Mouse (Mus musculus): ENCODE data around the gene D930007J09Rik. TPM values are rescaled to one million over a fixed set of nuclear protein-coding genes. Genes with fewer than 3 reads are reported as not detected.

Gene D930007J09Rik
- polyA plus RNA-seq, 1 experiment from 2014 or later: not detected

DNA sequence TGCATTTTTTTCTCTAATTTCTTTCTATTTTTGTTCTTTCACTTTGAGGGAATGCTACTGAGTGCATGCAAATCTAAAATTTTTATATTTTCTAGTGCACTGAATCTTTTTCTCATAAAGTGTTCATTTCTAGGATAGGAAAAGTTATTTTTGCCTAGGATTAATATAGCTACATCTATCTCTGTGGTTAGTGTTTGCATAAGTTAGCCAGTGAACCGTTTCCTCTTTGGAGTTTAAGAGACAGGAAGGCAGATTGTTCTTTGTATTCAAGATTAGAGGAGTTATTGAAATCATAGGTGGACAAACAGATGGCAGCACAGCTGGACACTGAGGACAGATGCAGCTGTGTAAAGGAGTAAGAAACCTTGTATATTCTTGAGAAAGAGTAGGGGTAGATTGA, 36.7 kb upstream of the D930007J09Rik start:
- Histone ChIP-seq H3K36me3 (ENCODE audit: control insufficient read depth, insufficient read depth, low read length) (no peaks in the 10 kb centered on the region), H3K27ac (replicated peaks; ENCODE audit: low read depth, low read length) (no peak overlapping the region), H3K27me3 (ENCODE audit: control insufficient read depth, insufficient read depth, low read length) (no peaks in the 10 kb centered on the region), H3K4me2 (ENCODE audit: low read depth, severe bottlenecking) (no peak overlapping the region), H3K4me1 (ENCODE audit: control insufficient read depth, insufficient read depth, low read length) (no peaks in the 10 kb centered on the region), H3K9ac (ENCODE audit: low read length) (no peak overlapping the region), H3K4me3 (ENCODE audit: low read depth, low read length) (no peak overlapping the region), H3K9me3 (ENCODE audit: control insufficient read depth, low read length) (no peaks in the 10 kb centered on the region)
- ATAC-seq (ENCODE audit: insufficient number of reproducible peaks, low FRiP score, low TSS enrichment, low read depth) (no peak), DNase-seq (ENCODE audit: low spot score) (no peak)
- 72% methylated on average over 1 of the region's 1 CpGs for WGBS

DNA sequence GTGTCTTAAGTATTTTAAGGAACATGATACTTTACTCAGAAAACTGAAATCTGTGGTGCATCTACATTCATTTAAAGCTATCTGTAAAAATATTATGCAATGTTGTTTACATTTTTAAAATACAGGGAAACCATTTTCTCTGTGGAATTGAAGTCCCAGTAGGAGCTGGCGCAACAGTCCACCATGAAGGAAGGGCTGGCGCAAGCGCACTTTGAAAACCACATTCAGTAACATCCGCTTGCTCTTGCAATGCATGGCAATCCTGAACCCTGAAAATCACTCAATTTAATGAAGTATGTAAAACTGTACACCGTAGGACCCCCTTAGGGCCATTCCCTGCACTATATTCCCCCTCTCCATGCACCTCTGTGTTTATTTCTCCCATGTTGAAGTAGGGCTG, 31.9 kb upstream of the D930007J09Rik start:
- Histone ChIP-seq H3K27me3 (ENCODE audit: control insufficient read depth, insufficient read depth, low read length) (no peaks in the 10 kb centered on the region), H3K36me3 (ENCODE audit: control insufficient read depth, insufficient read depth, low read length) (no peaks in the 10 kb centered on the region), H3K4me3 (ENCODE audit: low read depth, low read length) (no peak overlapping the region), H3K27ac (replicated peaks; ENCODE audit: low read depth, low read length) (no peak overlapping the region), H3K9ac (ENCODE audit: low read length) (no peak overlapping the region), H3K4me1 (ENCODE audit: control insufficient read depth, insufficient read depth, low read length) (no peaks in the 10 kb centered on the region), H3K9me3 (ENCODE audit: control insufficient read depth, low read length) (no peaks in the 10 kb centered on the region), H3K4me2 (ENCODE audit: low read depth, severe bottlenecking) (no peak overlapping the region)
- WGBS: 93% methylated on average over 5 of the region's 5 CpGs
- ATAC-seq (ENCODE audit: insufficient number of reproducible peaks, low FRiP score, low TSS enrichment, low read depth) (no peak), DNase-seq (ENCODE audit: low spot score) (no peak)

DNA sequence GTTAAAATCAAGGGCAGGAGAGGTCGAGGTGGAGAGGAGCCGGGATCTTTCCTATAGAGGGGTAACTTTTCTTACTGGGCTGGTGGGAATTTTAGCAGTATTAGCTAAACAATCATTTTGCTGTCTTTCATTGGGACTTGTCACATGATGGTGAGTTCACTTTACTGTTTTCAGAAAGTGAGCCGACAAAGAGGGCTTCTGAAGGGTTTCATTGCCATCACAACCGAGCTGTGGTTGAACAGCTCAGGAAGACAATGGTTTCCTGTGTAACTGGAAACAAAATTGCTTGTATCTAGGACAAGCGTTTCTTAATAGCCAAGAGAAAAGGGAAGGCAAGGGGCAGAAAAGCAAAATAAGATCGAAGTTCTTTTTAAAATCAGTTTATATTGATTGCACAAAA, 30.6 kb upstream of the D930007J09Rik start:
- Histone ChIP-seq H3K4me2 (ENCODE audit: low read depth, severe bottlenecking) (no peak overlapping the region), H3K36me3 (ENCODE audit: control insufficient read depth, insufficient read depth, low read length) (no peaks in the 10 kb centered on the region), H3K4me3 (ENCODE audit: low read depth, low read length) (no peak overlapping the region), H3K27me3 (ENCODE audit: control insufficient read depth, insufficient read depth, low read length) (no peaks in the 10 kb centered on the region), H3K27ac (replicated peaks; ENCODE audit: low read depth, low read length) (no peak overlapping the region), H3K9ac (ENCODE audit: low read length) (no peak overlapping the region), H3K4me1 (ENCODE audit: control insufficient read depth, insufficient read depth, low read length) (no peaks in the 10 kb centered on the region), H3K9me3 (ENCODE audit: control insufficient read depth, low read length) (no peaks in the 10 kb centered on the region)
- ATAC-seq (ENCODE audit: insufficient number of reproducible peaks, low FRiP score, low TSS enrichment, low read depth) (no peak), DNase-seq (ENCODE audit: low spot score) (no peak)
- 82% methylated on average over 6 of the region's 6 CpGs for WGBS

DNA sequence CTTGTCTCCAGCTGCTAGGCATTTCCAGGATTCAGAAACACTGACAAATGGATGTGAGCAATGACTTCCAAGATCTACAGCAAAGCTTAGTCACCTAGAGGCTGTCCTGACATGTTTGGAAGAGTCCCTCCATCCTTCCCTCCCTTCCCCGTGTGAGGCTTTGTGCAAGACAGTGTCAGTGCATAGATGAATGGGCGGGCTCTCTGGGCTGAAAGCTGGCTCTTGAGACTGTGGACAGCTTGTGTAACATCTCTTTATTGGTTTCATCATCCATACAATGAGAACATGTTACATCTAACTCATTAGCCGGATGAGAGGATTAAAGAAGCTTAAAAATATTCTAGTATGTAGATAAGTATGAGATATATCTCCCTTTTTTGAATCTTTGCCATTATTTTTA, 30.1 kb upstream of the D930007J09Rik start:
- DNase-seq (ENCODE audit: low spot score) (no peak), ATAC-seq (ENCODE audit: insufficient number of reproducible peaks, low FRiP score, low TSS enrichment, low read depth) (no peak)
- H3K27me3 ChIP-seq (ENCODE audit: control insufficient read depth, insufficient read depth, low read length): no peaks in the 10 kb centered on the region
- 71% methylated on average over 3 of the region's 3 CpGs for WGBS
- H3K4me3 ChIP-seq (ENCODE audit: low read depth, low read length): no peak overlapping the region
- H3K27ac ChIP-seq (replicated peaks; ENCODE audit: low read depth, low read length): no peak overlapping the region
- no peaks in the 10 kb centered on the region for H3K4me1 ChIP-seq (ENCODE audit: control insufficient read depth, insufficient read depth, low read length)
- no peaks in the 10 kb centered on the region for H3K36me3 ChIP-seq (ENCODE audit: control insufficient read depth, insufficient read depth, low read length)
- no peak overlapping the region for H3K4me2 ChIP-seq (ENCODE audit: low read depth, severe bottlenecking)
- H3K9me3 ChIP-seq (ENCODE audit: control insufficient read depth, low read length): no peaks in the 10 kb centered on the region
- H3K9ac ChIP-seq (ENCODE audit: low read length): no peak overlapping the region

DNA sequence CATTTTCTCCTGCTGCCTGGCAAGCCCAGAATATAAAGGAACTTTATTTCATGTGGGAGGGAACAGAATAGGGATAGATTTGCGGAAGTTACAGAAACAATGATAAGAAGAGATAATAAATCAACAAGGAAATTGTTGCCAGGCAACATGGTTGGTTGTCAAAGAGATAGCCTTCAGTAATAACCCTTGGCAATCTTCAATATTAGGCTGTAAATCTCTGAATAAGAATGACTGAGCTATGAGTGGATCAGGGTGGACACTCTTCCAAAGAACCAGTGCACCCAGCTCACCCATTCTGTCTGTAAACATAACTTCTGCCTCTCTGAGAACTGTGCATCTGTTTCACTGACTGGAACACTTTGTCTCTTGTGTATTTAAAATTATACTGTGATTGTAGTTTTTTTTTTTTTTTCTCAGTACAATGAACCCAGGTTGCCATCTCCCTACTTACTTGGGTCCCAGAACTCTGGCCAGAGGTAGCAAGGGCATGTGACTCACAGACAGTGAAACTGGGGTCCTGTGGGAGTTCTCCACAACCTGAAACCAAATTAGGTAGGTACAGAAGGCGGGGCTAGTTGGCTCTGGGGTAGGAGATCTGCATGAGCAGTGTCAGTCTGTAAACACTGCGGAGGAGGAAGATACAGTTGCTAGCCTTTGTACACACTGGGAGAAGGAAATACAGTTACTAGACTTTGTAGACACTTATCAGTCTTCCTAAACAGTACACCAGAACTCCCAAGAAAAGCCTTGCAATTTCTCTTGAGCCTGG, 29.0 kb upstream of the D930007J09Rik start:
- DNase-seq (ENCODE audit: low spot score) (no peak), ATAC-seq (ENCODE audit: insufficient number of reproducible peaks, low FRiP score, low TSS enrichment, low read depth) (no peak)
- Histone ChIP-seq H3K27me3 (ENCODE audit: control insufficient read depth, insufficient read depth, low read length) (no peaks in the 10 kb centered on the region), H3K4me3 (ENCODE audit: low read depth, low read length) (no peak overlapping the region), H3K36me3 (ENCODE audit: control insufficient read depth, insufficient read depth, low read length) (no peaks in the 10 kb centered on the region), H3K4me2 (ENCODE audit: low read depth, severe bottlenecking) (no peak overlapping the region), H3K9ac (ENCODE audit: low read length) (no peak overlapping the region), H3K27ac (replicated peaks; ENCODE audit: low read depth, low read length) (no peak overlapping the region), H3K4me1 (ENCODE audit: control insufficient read depth, insufficient read depth, low read length) (no peaks in the 10 kb centered on the region), H3K9me3 (ENCODE audit: control insufficient read depth, low read length) (no peaks in the 10 kb centered on the region)
- 83% methylated on average over 3 of the region's 3 CpGs for WGBS

DNA sequence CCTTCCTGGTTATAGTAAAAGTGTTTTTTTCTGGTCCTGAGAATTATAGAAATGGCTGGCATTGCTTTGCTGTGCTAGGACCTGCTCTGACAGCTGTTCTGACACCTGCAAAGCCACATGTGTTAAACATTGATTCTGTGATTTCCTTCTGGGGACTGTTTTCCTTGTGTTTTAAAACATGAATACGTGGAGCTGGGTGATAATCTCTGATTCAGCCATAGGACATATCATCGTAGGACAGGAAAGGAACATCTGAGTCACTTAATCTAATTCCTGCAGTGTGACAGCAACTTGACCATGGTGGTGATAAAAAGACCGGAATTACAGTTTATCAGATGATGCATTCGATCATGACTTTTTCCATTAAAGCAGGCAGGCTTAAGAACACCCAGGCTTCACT, 26.2 kb upstream of the D930007J09Rik start:
- no peak overlapping the region for H3K4me3 ChIP-seq (ENCODE audit: low read depth, low read length)
- no peak overlapping the region for H3K9ac ChIP-seq (ENCODE audit: low read length)
- no peak overlapping the region for H3K4me2 ChIP-seq (ENCODE audit: low read depth, severe bottlenecking)
- H3K9me3 ChIP-seq (ENCODE audit: control insufficient read depth, low read length): no peaks in the 10 kb centered on the region
- no peaks in the 10 kb centered on the region for H3K4me1 ChIP-seq (ENCODE audit: control insufficient read depth, insufficient read depth, low read length)
- H3K27ac ChIP-seq (replicated peaks; ENCODE audit: low read depth, low read length): no peak overlapping the region
- no peaks in the 10 kb centered on the region for H3K27me3 ChIP-seq (ENCODE audit: control insufficient read depth, insufficient read depth, low read length)
- DNase-seq (ENCODE audit: low spot score) (no peak), ATAC-seq (ENCODE audit: insufficient number of reproducible peaks, low FRiP score, low TSS enrichment, low read depth) (no peak)
- 85% methylated on average over 4 of the region's 4 CpGs for WGBS
- no peaks in the 10 kb centered on the region for H3K36me3 ChIP-seq (ENCODE audit: control insufficient read depth, insufficient read depth, low read length)

DNA sequence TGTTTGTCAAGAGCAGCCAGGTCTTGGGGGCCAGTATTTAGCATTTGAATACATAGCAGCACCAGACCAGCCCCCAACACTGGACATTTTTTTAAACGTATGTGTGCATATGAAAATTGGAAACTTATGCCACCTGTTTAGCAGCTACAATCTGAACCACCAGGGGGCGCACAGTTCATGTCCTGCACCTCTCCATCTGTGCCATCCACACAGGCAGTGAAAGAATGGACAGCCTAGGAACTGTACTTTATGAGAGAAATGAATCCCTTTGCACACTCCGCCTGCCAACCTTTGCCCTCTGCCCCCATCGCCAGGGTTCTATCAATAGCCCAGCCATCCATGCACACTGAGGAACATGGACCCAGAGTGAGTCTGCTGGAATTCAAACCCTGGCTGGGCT, 25.3 kb upstream of the D930007J09Rik start:
- no peaks in the 10 kb centered on the region for H3K9me3 ChIP-seq (ENCODE audit: control insufficient read depth, low read length)
- H3K36me3 ChIP-seq (ENCODE audit: control insufficient read depth, insufficient read depth, low read length): no peaks in the 10 kb centered on the region
- H3K4me3 ChIP-seq (ENCODE audit: low read depth, low read length): no peak overlapping the region
- ATAC-seq (ENCODE audit: insufficient number of reproducible peaks, low FRiP score, low TSS enrichment, low read depth) (peak; percentile 51; the same call in 1 of the 2 replicates), DNase-seq (ENCODE audit: low spot score) (peak; percentile 70)
- no peaks in the 10 kb centered on the region for H3K4me1 ChIP-seq (ENCODE audit: control insufficient read depth, insufficient read depth, low read length)
- no peak overlapping the region for H3K4me2 ChIP-seq (ENCODE audit: low read depth, severe bottlenecking)
- no peak overlapping the region for H3K27ac ChIP-seq (replicated peaks; ENCODE audit: low read depth, low read length)
- no peak overlapping the region for H3K9ac ChIP-seq (ENCODE audit: low read length)
- 58% methylated on average over 4 of the region's 4 CpGs for WGBS
- no peaks in the 10 kb centered on the region for H3K27me3 ChIP-seq (ENCODE audit: control insufficient read depth, insufficient read depth, low read length)

DNA sequence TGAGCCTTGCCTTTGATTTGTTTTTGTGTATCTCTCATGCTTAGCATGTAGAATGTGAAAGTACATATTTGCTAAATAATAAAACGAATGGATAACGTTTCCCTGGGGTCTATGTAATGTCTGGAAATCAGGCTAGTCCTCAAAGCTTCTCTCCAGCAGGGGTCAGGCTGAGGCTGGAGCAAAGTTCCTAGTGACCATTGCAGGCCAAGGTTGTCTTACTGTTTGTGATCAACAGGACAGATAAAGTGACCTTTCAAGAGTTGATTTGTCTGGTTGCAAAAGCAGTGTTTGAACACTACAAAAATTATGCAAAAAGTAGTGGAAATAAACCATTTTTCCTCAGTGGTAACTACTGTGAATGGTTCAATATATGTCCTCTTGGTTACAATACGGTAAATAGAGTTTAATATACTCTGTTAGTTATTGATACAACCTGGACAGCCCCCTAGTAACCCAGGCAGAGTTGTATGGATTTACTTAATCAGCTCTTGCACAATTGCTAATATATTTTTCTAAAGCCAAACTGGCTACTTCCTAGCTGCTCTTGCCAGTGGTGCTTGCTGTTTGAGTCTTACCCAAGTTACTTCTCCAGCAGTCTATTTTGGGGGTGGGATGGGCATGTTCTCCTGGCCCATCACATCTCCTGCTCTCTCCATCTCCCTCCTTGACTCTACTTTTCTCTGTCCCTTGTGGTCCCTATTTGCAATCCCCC, 24.6 kb upstream of the D930007J09Rik start:
- Histone ChIP-seq H3K9me3 (ENCODE audit: control insufficient read depth, low read length) (no peaks in the 10 kb centered on the region), H3K36me3 (ENCODE audit: control insufficient read depth, insufficient read depth, low read length) (no peaks in the 10 kb centered on the region), H3K9ac (ENCODE audit: low read length) (no peak overlapping the region), H3K27me3 (ENCODE audit: control insufficient read depth, insufficient read depth, low read length) (no peaks in the 10 kb centered on the region), H3K4me1 (ENCODE audit: control insufficient read depth, insufficient read depth, low read length) (no peaks in the 10 kb centered on the region), H3K4me2 (ENCODE audit: low read depth, severe bottlenecking) (no peak overlapping the region), H3K4me3 (ENCODE audit: low read depth, low read length) (no peak overlapping the region), H3K27ac (replicated peaks; ENCODE audit: low read depth, low read length) (no peak overlapping the region)
- DNase-seq (ENCODE audit: low spot score): no peak
- 83% methylated on average over 3 of the region's 3 CpGs for WGBS
- ATAC-seq (ENCODE audit: insufficient number of reproducible peaks, low FRiP score, low TSS enrichment, low read depth): no peak

Data from limb, embryonic 11.5 days (tissue).